Mouse (Mus musculus) kidney, embryonic 15.5 days (tissue): ENCODE data around the gene Rps26. TPM values are rescaled to one million over a fixed set of nuclear protein-coding genes. Genes with fewer than 3 reads are reported as not detected.
"Not testable (repeated sequence)": the region's sequence is repeated elsewhere in the genome, so short reads cannot be mapped to it uniquely, and the experiment has no call there.

ENCODE experiments used
- ATAC-seq: fragments of 200-750 bp; cut with Nextera tagmentation; replicated peaks from 2 replicates; pipeline ENCODE4 v1.8.0; 2017; ENCODE audit warnings: moderate TSS enrichment; ENCODE audit not compliant: low FRiP score
- H3K27ac ChIP-seq: fragments of 300-500 bp; sonication (generic); 2 replicates; pipeline ENCODE4 v1.5.1; 2015; ENCODE audit warnings: mild to moderate bottlenecking, inconsistent platforms
- H3K27me3 ChIP-seq: fragments of 300-500 bp; sonication (generic); 2 replicates; pipeline ENCODE4 v1.6.1; 2015; ENCODE audit warnings: inconsistent platforms
- H3K36me3 ChIP-seq: fragments of 300-500 bp; sonication (generic); 2 replicates; pipeline ENCODE4 v1.6.1; 2015; ENCODE audit warnings: inconsistent platforms
- H3K4me1 ChIP-seq: fragments of 300-500 bp; sonication (generic); 2 replicates; pipeline ENCODE4 v1.6.1; 2015; ENCODE audit warnings: inconsistent platforms
- H3K4me2 ChIP-seq: fragments of 300-500 bp; sonication (generic); 2 replicates; pipeline ENCODE4 v1.6.1; 2015; ENCODE audit warnings: moderate library complexity, mild to moderate bottlenecking, inconsistent platforms
- H3K4me3 ChIP-seq: fragments of 300-500 bp; sonication (generic); replicated peaks from 2 replicates; pipeline ENCODE4 v1.5.1; 2015; ENCODE audit warnings: mild to moderate bottlenecking, inconsistent platforms
- H3K9ac ChIP-seq: fragments of 300-500 bp; sonication (generic); 2 replicates; pipeline ENCODE4 v1.6.1; 2015; ENCODE audit warnings: mild to moderate bottlenecking, inconsistent platforms
- H3K9me3 ChIP-seq: fragments of 300-500 bp; sonication (generic); replicated peaks from 2 replicates; pipeline ENCODE4 v1.6.1; 2016; ENCODE audit warnings: inconsistent platforms
- WGBS: fragments of 180-500 bp; shearing (Covaris S2); methylation state at CpG from one replicate; pipeline ENCODE4 v1.1.7; 2015; ENCODE audit warnings: mixed read lengths; 5-methylcytosine and 5-hydroxymethylcytosine counted together
- polyA plus RNA-seq: library from polyadenylated mRNA; unstranded; fragments of >200 nt; fragmentation: Nextera tagmentation; extraction: Ambion mirVana; gene quantifications from 2 replicates; pipeline ENCODE4 v1.2.1, GENCODE M21; 2015

Rps26 gene
- polyA plus RNA-seq, 1 experiment from 2014 or later: 752 TPM

- Histone ChIP-seq H3K36me3 (peaks cover 16% of the 10 kb centered on the region), H3K27me3 (no peaks in the 10 kb centered on the region), H3K4me1 (0 out of 2 replicates have a peak, but pooled peaks cover 4% of the 10 kb centered on the region), H3K9ac (0 out of 2 replicates have a peak overlapping the region, but pooled peaks have one; percentile 18), H3K9me3 (no peaks in the 10 kb centered on the region), H3K4me2 (peak overlapping the region; percentile 14; the same call in 1 of the 2 replicates), H3K4me3 (no peak overlapping the region), H3K27ac (no peak overlapping the region)
- ATAC-seq: no peak
- 27% methylated on average over 11 of the region's 11 CpGs for WGBS
These were observed 10.5 kb upstream of the Rps26 start for GRCm38 (mm10) chr10:128637011-128637410.

- H3K27me3 ChIP-seq: no peaks in the 10 kb centered on the region
- no peaks in the 10 kb centered on the region for H3K9me3 ChIP-seq
- 55% methylated on average over 6 of the region's 6 CpGs for WGBS
- peaks cover 16% of the 10 kb centered on the region for H3K36me3 ChIP-seq
- no peak overlapping the region for H3K4me3 ChIP-seq
- 0 out of 2 replicates have a peak, but pooled peaks cover 4% of the 10 kb centered on the region for H3K4me1 ChIP-seq
- H3K27ac ChIP-seq: no peak overlapping the region
- 0 out of 2 replicates have a peak overlapping the region, but pooled peaks have one; percentile 18 for H3K9ac ChIP-seq
- H3K4me2 ChIP-seq: peak overlapping the region; percentile 14; the same call in 1 of the 2 replicates
- 0 out of 2 replicates have a peak, but pooled peaks have one; percentile 3 for ATAC-seq
These were observed 10.0 kb upstream of the Rps26 start for GRCm38 (mm10) chr10:128636561-128636960.

- Histone ChIP-seq H3K27me3 (no peaks in the 10 kb centered on the region), H3K36me3 (peaks cover 16% of the 10 kb centered on the region), H3K4me3 (no peak overlapping the region), H3K4me1 (0 out of 2 replicates have a peak, but pooled peaks cover 4% of the 10 kb centered on the region), H3K4me2 (no peak overlapping the region), H3K9ac (no peak overlapping the region), H3K9me3 (no peaks in the 10 kb centered on the region), H3K27ac (no peak overlapping the region)
- ATAC-seq: no peak
- 94% methylated on average over 13 of the region's 13 CpGs for WGBS
These were observed 9.2 kb upstream of the Rps26 start for GRCm38 (mm10) chr10:128635697-128636096.

- H3K4me3 ChIP-seq: no peak overlapping the region
- no peak for ATAC-seq
- H3K27ac ChIP-seq: no peak overlapping the region
- no peak overlapping the region for H3K9ac ChIP-seq
- H3K4me2 ChIP-seq: no peak overlapping the region
- 24% methylated on average over 6 of the region's 6 CpGs for WGBS
- peaks cover 16% of the 10 kb centered on the region for H3K36me3 ChIP-seq
- no peaks in the 10 kb centered on the region for H3K9me3 ChIP-seq
- H3K4me1 ChIP-seq: no peaks in the 10 kb centered on the region
- no peaks in the 10 kb centered on the region for H3K27me3 ChIP-seq
These were observed 5.0 kb upstream of the Rps26 start for GRCm38 (mm10) chr10:128631571-128631970.

GRCm38 (mm10) chr10:128630306-128630705, 3.8 kb upstream of the Rps26 start:
- not testable (repeated sequence) for H3K9ac ChIP-seq, H3K27me3 ChIP-seq, H3K4me3 ChIP-seq, H3K4me1 ChIP-seq, ATAC-seq, H3K27ac ChIP-seq, H3K9me3 ChIP-seq, H3K4me2 ChIP-seq
- H3K36me3 ChIP-seq: peaks cover 13% of the 10 kb centered on the region
- 82% methylated on average over 5 of the region's 5 CpGs for WGBS

GRCm38 (mm10) chr10:128629746-128630145, 3.2 kb upstream of the Rps26 start:
- H3K4me2 ChIP-seq: no peak overlapping the region
- H3K4me3 ChIP-seq: no peak overlapping the region
- no peak overlapping the region for H3K9ac ChIP-seq
- peaks cover 9% of the 10 kb centered on the region for H3K4me1 ChIP-seq
- H3K27me3 ChIP-seq: no peaks in the 10 kb centered on the region
- ATAC-seq: no peak
- no peaks in the 10 kb centered on the region for H3K9me3 ChIP-seq
- 83% methylated on average over 2 of the region's 2 CpGs for WGBS
- no peak overlapping the region for H3K27ac ChIP-seq
- peaks cover 16% of the 10 kb centered on the region for H3K36me3 ChIP-seq

GRCm38 (mm10) chr10:128627398-128628317, 1.1 kb upstream of the Rps26 start:
- Histone ChIP-seq H3K36me3 (peaks cover 28% of the 10 kb centered on the region), H3K27ac (no peak overlapping the region), H3K9me3 (no peaks in the 10 kb centered on the region), H3K9ac (no peak overlapping the region), H3K4me2 (no peak overlapping the region), H3K4me1 (peaks cover 9% of the 10 kb centered on the region), H3K27me3 (no peaks in the 10 kb centered on the region), H3K4me3 (no peak overlapping the region)
- ATAC-seq: no peak
- 79% methylated on average over 10 of the region's 10 CpGs for WGBS

- peak overlapping the region; percentile 95 for H3K9ac ChIP-seq
- H3K4me3 ChIP-seq: peak overlapping the region; percentile 97
- peak overlapping the region; percentile 84 for H3K4me2 ChIP-seq
- no peak for ATAC-seq
- H3K27ac ChIP-seq: peak overlapping the region; percentile 83
- 41% methylated on average over 7 of the region's 7 CpGs for WGBS
- peaks cover 32% of the 10 kb centered on the region for H3K36me3 ChIP-seq
- no peaks in the 10 kb centered on the region for H3K9me3 ChIP-seq
- no peaks in the 10 kb centered on the region for H3K27me3 ChIP-seq
- peaks cover 9% of the 10 kb centered on the region for H3K4me1 ChIP-seq
These were observed 1.2 kb downstream of the Rps26 start for GRCm38 (mm10) chr10:128625287-128625894.

GRCm38 (mm10) chr10:128623106-128623613, 3.4 kb downstream of the Rps26 start:
- H3K27ac ChIP-seq, H3K4me1 ChIP-seq, H3K9ac ChIP-seq, H3K4me3 ChIP-seq, H3K4me2 ChIP-seq, H3K27me3 ChIP-seq, ATAC-seq, H3K9me3 ChIP-seq: not testable (repeated sequence)
- peaks cover 32% of the 10 kb centered on the region for H3K36me3 ChIP-seq
- 90% methylated on average over 4 of the region's 4 CpGs for whole genome bisulfite sequencing

- peaks cover 9% of the 10 kb centered on the region for H3K4me1 ChIP-seq
- H3K9me3 ChIP-seq: no peaks in the 10 kb centered on the region
- 88% methylated on average over 4 of the region's 4 CpGs for WGBS
- H3K4me3 ChIP-seq: no peak overlapping the region
- no peak overlapping the region for H3K27ac ChIP-seq
- H3K36me3 ChIP-seq: peaks cover 32% of the 10 kb centered on the region
- no peak overlapping the region for H3K4me2 ChIP-seq
- no peak overlapping the region for H3K9ac ChIP-seq
- H3K27me3 ChIP-seq: no peaks in the 10 kb centered on the region
- no peak for ATAC-seq
These were observed 3.8 kb downstream of the Rps26 start for GRCm38 (mm10) chr10:128622702-128623101.

GRCm38 (mm10) chr10:128621986-128622520, 4.5 kb downstream of the Rps26 start:
- no peaks in the 10 kb centered on the region for H3K9me3 ChIP-seq
- H3K36me3 ChIP-seq: peaks cover 32% of the 10 kb centered on the region
- H3K9ac ChIP-seq: no peak overlapping the region
- no peak overlapping the region for H3K4me3 ChIP-seq
- ATAC-seq: no peak
- 73% methylated on average over 3 of the region's 3 CpGs for whole genome bisulfite sequencing
- no peak overlapping the region for H3K4me2 ChIP-seq
- no peak overlapping the region for H3K27ac ChIP-seq
- peaks cover 9% of the 10 kb centered on the region for H3K4me1 ChIP-seq
- no peaks in the 10 kb centered on the region for H3K27me3 ChIP-seq

- Histone ChIP-seq H3K4me2 (no peak overlapping the region), H3K4me3 (no peak overlapping the region)
- ATAC-seq: no peak
These were observed 6.3 kb downstream of the Rps26 start for GRCm38 (mm10) chr10:128620241-128620640.

More at GRCm38 (mm10) chr10:128620241-128620640, 6.3 kb downstream of the Rps26 start:
- H3K4me1 ChIP-seq: peaks cover 6% of the 10 kb centered on the region
- H3K36me3 ChIP-seq: peaks cover 30% of the 10 kb centered on the region
- H3K9me3 ChIP-seq: no peaks in the 10 kb centered on the region
- no peak overlapping the region for H3K9ac ChIP-seq
- no peak overlapping the region for H3K27ac ChIP-seq
- no peaks in the 10 kb centered on the region for H3K27me3 ChIP-seq
